Mouse (Mus musculus) c-Kit-positive CD71-positive TER-119-negative erythroid progenitor cells, embryonic 14.5 days (primary cell): Measurements from ENCODE around the gene Lmo7.

Experiments used
- DNase-seq: peaks from one replicate; pipeline ENCODE4 v3.0.0-alpha.2; 2013; ENCODE audit warnings: low read depth

Lmo7 gene

DNA sequence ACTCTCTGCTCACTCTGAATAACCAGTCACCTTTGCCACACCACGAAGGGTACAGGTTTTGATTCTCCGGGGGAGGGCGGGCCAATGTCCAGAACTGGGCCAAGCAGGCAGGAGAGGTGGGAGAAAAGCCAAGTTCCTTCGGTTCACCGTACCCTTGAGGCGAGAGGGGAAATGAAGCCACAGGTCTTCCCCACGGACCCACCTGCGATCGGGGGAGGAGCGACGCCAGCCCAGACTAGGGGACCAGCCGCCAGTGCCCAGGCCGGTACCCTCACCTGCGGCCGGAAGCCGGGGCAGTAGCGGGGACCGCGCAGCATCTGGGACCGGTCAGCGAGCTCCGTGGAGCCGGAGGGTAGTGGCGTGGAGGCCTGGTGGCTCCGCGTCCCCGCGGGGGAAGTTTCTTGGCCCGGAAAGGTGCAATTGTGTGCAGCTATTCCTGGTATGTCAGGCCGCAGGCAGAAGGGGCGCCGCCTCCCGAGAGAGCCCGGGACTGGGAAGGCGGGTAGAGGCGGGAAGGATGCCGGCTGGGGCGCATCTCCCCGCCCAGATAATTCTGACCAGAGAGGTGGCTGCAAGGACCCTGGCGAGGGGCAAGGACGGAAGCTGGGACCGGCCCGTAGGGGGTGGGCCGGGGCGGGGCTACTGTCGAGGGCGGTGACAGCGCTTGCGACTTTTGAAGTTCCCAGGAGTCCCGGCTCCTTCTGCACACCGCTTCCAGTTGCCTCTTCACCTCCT lies at the start of gene Lmo7, which contains the start of gene Gm9922:
Gene Lmo7 (plus strand): TSS at position 721 of the 735 bp plus-strand sequence.
Gene Gm9922 (minus strand): TSS at position 578 of the 735 bp plus-strand sequence.
- DNase-seq: no peak

DNA sequence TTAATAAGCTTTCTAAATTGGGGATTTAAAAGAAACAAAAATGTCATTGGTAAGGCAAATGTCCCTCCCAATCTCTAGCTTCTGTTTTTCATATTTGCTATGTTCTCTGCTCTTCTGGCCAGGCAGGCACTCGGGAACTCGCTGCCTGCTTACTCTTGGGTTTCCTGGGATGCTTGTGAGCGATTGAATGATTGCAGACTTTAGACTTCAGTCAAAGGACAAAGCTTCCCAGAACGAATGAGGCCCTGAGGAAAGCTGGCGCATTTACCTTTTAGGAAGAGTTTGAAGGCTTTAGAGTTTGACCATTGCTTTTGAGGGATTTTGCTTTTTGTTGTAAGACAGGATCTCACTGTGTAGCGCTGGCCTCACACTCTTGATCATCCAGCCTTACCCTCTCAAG lies 42.1 kb upstream of the Lmo7 start:
- DNase-seq: no peak

DNA sequence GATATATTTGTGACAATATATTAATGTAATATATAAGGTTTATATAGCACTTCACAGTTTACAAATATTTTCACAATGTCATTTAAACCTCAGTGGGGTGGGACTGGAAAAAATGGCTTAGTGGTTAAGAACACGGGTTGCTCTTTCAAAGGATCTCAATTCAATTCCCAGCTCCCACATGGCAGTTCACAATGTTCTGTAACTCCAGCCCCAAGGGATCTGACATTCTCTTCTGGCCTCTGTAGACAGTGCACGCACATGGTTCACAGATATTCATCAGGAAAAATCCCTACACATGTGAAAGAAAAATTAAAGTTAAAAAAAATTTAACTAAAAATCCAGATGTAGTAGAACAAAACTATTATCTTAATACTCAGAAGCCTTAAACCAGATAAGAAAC lies 41.4 kb upstream of the Lmo7 start:
- DNase-seq: no peak

DNA sequence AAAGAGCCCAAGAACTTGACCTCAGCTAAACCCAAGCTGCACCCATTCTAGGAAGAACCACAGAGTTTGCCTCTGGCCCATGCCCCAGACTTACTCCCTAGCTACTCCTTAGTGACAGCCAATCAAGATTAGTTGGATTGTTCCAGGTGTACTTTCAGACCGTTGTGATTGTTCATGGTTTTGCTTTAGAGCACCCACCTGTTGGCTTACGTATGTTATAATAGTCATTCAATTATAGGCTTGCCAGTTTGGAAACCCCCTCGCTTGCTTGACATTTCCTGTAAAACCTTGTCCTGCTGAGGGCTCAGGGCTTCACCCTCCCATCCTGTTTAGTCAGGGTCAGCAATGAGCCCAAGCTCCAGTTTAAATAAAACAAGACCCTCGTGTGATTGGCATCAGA lies 25.3 kb upstream of the Lmo7 start:
- no peak for DNase-seq

DNA sequence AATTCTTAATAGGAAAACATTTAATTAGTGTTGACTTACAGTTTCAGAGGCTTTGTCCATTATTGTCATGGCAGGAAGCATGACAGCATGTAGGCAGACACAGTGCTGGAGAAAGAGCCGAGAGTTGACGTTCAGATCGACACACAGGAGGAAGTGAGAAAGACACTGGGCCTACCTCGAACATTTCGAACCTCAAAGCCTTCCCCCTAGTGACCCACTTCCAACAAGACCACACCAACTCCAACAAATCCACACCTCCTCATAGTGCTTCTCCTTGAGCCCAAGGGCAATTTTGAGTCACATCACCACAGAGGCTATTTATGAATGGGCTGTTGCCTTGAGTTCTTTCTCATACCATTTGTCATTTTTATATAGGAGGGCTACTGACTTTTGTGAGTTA lies 22.7 kb upstream of the Lmo7 start:
- DNase-seq: no peak

DNA sequence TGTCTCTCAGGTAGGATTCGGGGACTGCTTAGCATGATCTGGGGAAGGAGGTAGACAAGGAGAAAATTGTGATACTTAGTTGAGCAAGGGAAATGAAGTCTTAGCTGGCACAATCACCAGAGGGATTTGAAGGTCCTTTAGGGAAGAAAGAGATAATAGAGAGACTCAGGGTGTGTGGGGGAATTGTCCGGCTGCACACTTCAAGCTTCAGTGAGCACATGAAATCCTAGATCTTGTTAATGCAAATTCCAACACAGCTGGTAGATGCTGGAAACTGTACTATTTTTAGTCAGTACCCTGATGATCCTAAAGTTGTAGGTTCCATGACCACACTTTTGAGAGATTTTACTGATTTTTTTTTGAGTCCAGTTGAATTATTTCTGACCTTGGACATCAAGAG lies 15.3 kb upstream of the Lmo7 start:
- DNase-seq: no peak

DNA sequence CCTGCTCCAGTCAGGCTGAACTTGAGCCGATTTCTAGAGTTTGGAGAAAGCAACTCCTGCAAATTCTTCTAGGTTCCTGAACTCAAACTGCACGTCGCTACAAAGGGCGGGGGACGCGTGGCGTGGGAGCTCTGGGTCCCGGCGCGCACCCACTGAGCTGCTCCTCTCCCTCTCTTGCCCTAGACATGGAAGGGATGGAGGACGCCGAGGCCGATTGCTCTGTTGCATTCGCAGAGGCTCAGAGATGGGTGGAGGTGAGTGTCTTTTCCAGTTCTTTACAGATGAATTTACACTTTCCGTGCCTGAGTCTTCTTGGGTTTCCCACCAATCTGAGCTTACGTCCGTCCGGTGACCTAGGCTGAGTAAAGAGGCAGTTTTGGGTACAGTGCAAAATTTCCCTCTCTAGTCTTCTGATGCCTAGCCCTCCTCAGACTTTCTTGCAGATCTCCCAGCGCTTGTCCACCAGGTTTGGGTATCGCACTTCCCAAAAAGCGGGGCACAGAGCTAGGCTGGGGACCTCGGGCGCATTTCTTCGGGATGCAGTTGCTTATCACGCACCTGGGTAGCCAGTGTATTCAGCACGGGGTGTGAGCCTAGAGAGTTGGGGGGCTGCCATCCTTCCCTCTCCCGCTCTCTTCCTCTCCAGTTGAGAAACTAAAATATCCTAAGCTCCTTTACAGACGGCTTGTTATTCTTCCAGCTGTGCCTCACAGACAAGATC lies 375 bp downstream of the Lmo7 start:
- DNase-seq: no peak

DNA sequence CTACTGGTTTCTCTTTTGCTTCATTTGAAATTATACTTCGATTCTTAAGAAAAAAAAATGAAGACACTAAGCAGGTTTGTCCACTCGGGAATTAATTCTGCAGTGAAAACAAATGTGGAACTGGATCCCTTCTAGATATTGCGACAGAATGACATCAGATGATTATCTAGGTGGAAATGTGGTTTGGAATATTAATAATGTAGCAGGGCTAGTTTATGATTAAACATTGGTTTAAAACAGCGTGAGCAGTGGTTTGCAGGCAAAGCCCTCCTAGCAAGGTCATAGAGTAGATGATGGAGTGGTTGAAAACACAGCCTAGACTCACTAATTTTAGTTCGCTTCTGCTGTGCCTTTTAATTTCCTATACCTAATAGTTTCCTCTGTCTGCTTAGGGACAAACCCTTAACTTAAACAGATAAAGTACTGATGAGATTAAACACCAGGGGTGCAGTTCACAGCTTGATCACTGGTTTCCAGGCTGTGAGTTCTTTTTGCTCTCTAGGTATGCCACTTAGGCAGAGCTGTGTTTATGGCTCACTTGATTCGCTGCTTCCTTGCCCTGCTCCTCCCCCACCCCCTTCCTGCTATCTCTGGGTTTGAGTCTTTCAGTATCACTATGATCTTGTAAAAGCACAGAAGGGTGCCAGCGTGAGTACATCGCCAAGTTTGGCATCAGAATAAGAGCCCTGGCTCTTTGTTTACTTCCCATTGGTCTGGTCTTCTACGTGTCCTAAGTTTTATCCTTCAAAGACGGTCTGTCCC lies 4.0 kb downstream of the Lmo7 start:
- DNase-seq: no peak

DNA sequence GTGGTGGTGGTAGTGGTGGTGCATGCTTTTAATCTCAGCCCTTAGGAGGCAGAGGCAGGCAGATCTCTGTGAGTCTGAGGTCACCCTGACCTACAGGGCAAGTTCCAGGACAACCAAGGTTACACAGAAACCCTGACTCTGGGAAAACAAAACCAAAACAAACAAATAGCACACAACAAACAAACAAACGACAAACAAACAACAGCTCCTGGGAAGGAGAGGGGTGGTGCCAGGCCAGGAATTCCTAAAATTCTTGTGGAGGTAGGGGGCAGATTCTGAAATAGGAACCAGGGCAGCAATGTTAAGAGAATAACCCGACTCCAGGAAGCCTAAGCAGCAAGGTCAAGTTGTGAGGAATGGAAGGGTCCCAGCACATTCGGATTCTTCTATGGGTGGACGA lies 7.7 kb downstream of the Lmo7 start:
- no peak for DNase-seq

DNA sequence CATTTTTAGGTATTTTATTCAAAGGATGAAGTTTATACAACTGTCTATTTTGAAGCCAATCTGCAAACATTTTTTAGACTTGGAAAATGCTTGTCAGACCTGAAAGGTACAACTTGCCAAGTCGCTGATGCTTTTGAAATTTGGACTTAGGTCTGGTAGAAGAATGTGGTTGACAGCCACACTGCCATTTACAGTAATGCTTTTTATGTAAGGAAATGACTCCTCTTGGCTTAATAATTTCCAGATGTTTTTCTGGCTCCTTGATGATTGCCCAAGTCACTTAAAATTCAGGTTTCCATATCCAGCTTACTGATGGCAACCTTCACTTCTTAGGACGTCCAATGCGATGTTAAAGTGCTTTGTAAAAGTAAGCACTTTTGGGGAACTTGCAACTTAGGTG lies 16.9 kb downstream of the Lmo7 start:
- DNase-seq: no peak

DNA sequence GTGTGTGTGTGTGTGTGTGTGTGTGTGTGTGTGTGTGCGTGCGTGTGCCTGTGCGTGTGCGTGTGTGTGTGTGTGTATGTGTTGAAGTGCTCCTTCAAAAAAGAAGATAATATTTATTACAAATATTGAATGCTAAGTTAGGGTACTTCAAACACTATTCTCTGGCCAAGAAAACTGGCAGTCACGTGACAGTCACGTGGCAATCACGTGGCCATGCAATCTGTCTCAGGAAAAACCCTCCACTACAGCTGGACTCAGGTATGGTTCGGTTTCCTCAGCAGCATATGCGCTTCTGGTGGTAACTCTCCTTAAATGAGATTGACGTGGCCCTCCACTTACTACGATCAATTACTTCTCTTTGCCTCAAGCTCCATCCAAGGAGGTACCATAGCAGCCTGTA lies 18.1 kb downstream of the Lmo7 start:
- DNase-seq: no peak

DNA sequence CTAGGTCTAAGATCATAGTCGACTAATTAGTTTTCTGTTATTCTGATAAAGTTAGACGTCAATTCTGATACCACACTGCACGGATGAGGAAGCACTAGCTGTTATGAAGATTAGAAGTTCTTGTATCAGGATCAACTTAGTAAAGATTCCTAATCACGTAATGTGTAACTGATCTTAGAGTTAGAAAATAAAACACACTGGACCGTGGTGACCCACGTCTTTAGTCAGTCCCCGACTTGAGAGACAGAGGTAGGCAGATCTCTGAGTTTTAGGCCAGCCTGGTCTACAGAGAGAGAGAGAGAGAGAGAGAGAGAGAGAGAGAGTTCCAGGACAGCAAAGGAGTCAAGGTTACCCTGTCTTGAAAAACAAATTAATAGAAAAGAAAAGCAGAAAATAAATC lies 18.7 kb downstream of the Lmo7 start:
- DNase-seq: no peak

DNA sequence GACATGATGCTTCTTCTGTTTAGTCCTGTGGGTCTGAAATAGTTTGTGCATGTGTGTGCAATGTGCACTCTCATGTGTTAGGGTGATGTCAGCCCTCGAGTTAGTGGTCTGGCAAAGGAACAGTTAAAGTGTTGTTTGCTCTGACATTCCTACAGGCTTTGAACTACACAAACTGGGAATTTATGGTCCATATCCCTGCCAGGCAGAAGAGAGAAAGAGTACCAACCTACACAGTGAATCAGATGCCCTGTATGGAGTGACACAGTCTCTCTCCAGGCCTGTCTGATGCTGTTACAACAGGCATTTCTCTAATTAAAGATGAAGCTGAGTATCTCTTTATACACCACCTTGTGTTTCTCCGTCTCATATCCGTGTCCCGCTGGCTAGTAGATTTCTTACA lies 21.2 kb downstream of the Lmo7 start:
- no peak for DNase-seq

DNA sequence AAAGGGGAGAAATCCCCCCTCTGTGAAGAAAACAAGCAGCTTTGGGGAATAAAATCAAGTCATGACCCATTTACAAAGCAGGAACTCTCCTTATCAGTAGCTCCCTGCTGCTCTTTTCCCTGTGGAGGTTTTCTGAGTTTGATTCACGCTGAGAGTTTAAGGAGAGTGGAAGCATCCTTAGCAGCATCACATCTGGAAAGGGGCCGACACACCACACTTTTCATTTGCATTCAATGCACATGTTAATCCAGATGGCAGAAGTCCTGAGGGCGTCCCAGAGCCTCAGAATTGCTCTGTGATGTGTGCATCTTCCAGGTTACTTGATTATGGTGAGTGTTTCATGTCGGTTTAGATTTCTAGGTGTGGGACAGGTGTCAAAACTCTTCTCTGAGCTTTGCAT lies 25.7 kb downstream of the Lmo7 start:
- no peak for DNase-seq

DNA sequence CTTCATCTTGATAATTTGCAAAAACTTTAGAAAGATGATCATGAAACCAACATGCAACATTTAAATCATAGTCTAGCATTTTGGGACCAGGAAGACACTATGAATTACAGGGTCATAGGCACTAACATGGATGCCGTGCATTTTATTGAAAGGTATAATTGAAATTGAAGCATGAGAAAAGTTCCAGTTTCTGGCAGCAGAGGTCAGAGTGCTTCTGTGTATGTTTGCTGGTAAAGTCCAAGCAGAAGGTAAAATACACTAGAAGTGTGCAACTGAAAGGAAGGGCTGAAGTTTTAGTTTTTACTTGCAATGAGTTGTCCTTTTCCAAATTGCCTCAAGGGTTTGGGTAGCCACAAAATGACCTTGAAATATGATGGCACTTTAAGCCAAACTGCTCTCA lies 32.5 kb downstream of the Lmo7 start:
- no peak for DNase-seq

DNA sequence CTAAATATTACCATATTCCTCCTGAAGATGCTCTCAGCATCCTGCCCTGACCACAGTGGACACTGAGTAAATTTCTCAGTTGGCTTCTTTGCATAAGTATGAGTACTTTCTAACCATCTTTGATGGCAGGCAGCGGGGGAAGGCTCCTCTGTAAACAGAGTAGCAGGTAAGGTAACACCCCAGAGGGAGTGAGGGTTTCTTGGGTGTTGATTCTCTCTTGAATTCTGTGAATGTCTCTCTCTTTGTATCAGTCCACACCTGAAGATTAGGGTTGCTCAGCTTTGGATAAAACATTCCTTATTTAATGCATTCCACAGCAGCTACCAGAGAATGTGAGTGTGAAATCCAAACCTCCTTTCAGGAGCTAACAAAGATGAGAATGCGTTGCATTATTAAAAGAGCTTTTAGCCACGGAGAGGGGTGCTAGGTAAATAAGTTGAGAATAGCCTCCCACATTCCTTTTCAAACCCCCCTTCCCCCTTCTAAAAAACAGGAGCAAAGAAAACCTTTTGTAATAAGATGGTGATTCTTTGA lies 34.1 kb downstream of the Lmo7 start:
- DNase-seq: no peak

DNA sequence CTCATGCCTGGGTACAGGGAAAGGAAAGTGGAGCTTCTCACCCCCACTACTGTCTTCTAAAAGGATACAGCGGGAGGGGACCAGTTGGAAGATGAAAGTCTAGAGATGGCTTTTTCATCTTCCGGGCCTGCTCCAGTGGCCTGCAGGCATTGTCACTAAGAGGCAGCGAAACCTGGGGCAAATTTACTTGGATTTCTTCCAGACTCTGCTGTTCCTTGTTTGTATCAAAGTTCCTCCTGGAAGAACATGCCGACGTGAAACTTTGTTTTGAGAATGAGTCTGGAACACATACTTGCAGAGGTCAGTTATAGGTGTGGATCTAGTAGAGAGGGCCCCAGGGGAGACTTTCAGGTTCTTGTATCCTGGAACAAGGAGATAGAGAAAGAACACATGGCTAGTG lies 41.6 kb downstream of the Lmo7 start:
- no peak for DNase-seq

DNA sequence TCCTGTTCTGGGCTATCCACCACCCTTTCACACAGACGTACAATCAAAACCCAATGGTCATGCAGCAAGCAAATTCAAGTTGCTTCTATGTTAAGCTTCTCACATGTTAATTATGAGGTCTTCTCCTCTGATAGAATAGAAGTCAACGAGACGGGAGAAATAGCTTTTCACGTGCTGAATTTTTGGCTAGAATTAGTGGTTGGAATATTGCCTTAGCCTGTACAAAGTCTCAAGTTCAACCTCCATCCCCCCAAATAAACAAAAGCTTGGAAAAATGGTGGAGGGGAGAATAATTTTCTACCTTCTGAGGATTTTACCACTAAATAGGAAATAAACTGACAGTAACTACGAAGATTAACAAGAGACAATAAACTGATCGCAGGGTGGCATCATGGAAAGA lies 42.0 kb downstream of the Lmo7 start:
- DNase-seq: no peak

DNA sequence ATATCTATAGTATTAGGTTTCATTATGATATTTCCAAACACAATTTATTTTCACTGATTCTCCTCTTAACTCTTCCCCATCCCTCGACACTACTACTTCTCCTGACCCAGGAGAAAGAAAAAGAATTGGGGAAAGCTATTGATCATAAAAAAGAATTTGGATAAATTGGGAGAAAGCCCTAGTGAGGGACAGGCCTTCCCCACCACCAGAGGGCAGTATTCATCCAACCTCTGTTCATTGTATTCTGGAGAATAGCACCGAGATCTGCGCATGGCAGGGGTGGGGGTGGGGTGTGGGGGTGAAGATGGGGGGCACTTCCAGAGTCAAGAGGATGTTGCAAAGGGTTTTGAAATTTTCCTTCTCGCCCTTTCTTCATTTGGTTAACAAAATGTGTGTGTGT lies 44.9 kb downstream of the Lmo7 start:
- DNase-seq: no peak

DNA sequence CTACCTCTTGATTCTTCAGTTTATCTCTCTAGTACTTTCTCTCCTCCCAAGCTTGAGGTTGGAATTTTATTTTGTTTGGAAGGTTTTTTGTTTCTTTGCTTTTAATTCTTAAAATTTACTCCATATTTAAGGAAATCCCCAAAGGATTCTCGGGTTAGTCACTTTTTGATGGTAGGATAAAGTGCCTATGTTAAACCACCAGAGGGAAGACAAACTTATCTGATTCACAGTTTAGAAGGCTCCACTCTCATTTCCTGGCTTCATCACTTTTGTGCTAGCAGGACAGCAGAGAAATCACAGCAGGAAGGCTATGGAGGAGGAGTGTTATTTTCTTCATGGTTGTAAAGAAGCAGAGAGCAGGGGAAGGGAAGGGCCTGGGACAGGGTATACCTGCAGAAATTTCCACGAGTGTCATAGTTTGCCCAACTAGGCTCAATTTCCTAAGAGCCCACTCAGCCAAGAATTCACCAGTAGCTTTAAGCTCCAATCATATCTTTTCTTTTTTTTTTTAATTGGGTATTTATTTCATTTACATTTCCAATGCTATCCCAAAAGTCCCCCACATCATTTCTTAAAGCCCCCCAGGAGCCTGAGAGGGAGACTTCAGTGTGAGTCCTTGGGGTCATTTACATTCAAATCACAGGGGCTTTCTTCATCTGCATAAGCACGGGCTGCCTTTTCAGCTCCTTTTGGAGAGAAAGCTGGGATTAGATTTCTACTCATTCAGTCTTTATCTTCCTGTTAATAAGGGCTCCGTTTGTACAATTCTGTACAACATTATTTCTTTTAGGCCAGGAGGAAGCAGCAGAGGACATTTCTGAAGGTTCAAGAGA lies 46.8 kb downstream of the Lmo7 start:
- no peak for DNase-seq

DNA sequence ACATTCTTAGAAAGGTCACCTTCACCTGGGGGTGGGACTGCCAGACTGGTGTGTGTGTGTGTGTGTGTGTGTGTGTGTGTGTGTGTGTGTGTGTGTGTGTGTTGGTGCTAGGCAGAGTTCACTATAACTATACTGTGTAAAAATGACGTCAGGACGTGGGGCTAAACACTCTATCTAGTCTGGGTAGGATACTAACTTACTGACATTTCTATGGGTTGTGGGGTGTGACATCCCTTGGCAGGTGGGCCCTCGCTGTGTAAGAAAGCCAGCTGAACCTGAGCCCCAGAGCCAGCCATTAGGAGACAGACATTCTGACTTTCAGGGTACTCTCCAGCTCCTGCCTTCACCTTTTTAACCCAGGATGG lies 47.4 kb downstream of the Lmo7 start:
- DNase-seq: no peak

DNA sequence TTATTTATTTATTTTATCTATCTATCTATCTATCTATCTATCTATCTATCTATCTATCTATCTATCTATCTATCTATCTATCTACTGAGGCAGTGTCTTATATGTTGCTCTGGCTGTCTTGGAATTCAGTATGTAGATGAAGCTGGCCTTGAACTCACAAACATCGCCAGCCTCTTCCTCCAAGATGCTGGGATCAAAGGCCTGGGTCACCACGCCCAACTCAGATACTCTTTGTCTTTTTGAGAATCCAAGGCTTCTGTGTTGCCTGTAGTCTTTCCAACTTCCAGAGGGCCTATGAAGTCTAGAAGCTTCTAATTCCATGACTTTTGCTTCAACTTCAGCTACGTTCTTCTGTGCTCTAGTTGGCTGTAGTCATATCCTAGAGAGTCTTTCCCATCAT lies 48.7 kb downstream of the Lmo7 start:
- no peak for DNase-seq
